Mouse (Mus musculus): ENCODE data around the gene Pigk.

Gene Pigk

DNA sequence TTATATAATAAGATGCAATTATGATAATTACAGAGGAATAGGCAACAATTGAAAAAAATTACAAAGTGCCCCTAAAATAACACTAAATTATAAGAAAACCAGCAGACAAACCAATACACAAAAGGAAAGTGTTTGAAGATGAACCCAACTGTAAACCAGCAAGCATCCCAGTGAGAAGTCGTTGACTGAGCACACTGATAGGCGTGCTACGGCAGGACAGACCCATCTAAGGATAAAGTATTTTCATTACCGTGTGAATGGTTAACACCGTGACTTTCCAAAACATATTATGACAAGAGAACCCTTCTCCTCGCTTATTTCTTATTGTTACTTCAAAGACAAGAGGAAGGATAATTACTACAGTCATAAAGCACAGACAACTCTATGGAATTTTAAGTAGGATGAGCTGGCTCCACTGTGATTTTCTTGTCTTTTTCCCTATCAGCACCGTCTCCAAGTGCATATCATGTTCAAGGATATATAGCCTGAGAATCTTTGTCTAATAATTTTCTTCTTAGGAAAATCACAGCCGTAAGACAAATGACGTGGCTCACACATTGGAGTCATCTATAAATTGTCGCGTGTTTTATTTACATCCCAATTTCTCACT lies 233.2 kb downstream of the Pigk start:
- DNase-seq: no peak

DNA sequence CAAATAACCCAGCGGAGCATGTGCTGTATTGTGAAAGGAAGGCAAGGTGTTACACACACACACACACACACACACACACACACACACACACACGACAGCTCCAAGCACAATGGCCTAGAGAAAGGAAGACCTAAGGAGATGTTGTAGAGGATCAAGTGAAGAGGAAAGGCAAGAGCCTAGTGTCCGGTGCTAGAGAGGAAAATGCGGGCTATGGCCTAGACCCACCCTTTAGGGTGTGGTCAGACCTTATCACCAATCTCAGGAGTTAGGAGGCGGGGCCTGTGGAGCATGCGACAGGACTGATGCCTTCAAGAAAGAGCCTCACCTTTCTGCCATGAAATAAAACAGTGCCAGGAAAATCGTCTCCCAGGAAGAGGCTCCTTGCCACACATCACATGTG lies 234.7 kb downstream of the Pigk start:
- no peak for DNase-seq

DNA sequence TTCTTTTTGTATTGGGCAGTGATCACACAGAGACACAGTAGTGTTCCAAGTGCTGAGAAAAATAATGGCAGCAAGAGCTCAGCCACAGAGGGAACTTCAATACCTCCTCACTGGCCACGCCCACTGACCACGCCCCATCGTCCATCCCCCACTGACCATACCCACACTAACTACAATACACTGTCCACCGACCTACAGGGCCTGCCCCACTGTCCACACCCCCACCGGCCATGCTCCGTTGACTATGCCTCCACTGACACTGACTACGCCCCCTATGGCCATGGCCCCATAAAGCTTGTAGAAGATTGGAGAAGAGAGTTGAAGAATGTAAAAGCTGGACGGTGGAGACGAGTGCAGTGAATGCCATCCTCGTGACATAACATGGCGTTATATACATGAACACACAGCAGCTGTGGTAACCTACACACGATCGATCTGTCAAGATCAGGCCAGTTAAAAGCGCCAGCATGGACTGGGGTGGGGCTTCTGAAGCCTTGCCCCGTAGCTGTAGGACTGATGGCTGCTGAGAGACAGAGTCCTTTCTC lies 235.4 kb downstream of the Pigk start:
- DNase-seq: no peak

DNA sequence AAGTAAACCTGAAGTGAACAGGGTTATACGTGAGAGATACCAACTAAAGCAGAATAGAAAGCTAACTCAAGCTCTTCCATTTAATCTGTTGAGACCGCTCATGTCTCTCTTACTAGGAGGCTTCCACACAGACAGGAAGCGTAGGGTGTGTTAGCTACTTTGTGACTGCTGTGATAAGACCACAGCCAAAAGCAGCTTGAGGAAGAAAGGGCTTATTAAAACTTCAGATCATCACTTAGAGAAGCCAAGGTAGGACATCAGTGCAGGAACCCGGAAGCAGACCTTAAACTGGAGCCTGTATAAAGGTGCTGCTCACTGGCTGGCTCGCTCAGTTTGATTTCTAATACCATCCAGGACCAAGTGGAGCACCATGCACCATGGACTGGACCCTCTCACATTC lies 236.4 kb downstream of the Pigk start:
- DNase-seq: no peak

DNA sequence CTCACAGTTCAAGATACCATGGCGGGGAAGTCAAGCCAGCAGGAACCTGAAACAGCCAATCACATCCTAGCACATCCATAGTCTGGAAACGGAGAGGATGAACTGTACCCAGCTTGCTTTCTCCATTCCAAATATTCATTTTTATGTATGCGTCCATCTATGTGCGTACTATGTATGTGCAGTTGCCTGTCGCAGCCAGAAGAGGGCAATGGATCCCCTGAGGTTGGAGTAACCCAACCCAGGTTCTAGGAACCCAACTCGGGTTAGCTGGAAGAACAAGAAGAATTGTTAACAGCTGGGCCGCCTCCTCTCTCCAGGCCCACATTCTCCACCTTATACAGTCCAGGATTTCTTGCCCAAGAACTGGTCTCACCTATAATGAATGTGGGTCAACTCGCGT lies 237.0 kb downstream of the Pigk start:
- DNase-seq: no peak

DNA sequence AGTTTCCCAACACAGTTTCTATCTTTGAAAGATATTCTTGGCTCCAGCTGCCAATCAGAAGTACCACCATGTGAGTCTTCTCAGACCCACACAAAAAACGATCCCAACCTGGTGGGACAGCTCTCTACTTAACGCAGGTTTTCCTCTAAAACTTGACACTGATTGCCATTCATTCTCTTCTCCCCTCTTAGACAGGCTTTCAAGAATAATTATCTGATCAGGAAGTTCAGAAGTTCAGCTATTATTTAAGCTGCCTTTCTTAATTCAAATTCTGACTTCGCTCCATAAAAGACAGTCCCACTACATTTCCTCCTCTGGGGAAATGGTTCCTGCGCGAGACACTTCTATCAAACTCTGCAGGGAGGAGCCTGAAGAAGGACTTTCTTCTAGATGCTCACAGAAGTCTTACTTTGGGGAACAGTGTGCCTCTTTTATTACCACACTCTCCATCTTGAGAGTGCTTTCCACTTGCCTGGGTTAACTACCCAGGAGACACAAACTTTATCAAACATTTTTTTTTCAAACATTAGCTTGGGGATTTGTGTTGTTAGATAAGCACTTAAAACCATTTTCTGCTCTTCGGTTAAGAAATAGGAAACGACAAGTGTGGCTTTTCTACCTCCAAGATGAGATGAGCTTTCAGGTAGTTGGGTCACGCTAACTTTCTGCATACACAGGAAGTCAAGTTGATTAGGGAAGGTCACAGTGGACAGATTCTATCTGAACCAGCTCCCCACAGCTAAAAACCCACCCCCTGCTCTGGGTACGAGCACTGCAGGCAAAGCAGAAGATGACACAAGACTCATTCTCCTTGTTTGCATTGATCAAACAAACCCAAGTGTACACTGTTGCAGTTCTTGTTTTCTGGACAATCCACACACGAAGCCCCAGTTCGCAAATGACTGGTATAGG lies 238.0 kb downstream of the Pigk start:
- DNase-seq: no peak

DNA sequence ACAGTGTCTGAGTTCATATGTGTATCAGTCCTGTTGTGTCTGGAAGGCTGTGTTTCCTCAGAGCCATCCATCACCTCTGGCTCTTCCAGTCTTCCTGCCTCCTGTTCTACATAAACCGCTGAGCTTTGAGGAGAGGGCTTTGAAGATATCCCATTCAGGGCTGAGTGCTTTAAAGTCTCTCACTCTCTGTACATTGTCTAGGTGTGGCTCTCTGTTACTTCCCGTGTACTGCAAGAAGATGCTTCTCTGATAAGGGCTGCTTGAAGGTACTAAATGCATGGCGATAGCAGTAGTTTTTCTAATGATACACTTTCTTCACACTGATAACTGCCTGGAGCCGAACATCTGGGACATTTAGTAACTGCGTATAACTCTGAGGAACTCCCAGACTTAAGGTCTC lies 242.1 kb downstream of the Pigk start:
- no peak for DNase-seq

DNA sequence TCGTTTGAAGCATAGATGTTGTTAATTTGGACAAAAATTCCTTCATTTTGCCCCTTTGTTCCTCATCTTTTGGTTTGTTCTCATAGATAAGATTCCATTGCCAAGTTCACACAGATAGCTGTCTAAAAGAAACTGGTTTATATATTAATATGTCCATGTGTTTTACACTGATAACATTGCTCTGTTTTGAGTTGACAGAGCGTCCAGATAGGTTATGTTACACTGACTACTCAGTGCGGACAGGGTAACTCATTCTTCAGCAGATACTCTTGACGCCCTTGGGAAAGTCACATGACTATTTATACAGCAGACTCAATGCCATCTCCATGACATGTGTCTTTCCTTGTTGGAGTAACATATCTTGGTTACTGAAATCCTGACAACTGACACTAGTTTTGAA lies 242.9 kb downstream of the Pigk start:
- no peak for DNase-seq

DNA sequence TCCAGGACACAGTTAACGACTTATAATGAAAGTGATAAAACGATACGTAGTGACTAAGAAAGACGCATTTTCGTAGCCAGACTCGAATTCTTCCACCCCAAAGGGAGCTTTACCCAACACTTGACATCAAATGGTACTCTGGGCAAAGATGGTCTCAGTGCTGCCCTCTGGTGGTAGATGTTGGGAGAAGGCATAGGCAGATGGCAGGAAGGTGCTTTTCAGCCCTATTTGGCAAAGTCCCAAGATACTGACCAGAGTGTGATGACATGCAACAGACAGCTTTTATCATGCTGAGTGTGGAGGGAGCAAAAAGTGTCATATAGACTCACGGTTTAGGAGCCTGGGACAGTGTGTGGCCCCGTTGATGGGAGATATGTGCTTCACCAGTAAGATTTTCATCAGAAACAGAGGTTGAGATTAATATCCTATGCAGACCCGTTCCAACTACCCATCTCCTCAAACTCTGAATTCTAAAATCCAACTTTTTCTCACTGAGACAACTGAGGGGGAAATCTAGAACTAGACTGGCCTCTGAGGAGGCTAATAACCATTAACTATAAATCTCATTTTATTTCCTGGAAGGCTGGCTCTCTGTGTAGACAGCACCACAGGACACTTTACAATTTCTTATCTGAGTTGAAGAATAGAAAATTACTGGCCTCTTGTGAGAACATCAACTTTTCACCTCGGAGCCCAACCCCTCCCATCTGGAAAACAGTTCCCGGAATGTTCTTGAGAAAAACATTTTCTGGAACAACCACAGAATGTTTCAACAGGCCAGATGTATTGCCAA lies 244.7 kb downstream of the Pigk start:
- peak; percentile 49 for DNase-seq

DNA sequence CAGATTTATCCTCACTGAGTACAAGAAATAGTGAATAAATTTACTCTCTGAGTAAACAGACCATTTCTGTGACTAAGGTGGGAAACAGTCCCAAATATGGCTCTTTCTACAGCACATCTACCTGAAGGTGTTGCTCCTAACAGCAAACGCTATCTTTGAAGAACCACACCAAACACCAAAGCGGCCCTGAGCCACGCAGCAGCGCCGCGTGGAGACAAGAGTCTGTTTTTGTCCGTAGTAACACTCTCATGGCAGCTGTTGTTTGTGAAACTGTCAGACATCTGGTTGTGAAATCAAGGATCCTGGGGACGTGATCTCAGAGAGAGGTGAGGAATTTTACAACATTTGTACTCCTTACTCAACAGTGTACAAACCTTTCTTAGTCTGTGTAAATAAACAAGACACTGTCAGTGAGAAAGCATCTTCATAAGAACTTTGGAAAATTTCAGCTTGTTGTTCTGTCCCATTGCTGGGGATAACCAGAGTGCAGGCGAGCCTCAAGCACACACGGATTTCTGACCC lies 248.0 kb downstream of the Pigk start:
- no peak for DNase-seq

DNA sequence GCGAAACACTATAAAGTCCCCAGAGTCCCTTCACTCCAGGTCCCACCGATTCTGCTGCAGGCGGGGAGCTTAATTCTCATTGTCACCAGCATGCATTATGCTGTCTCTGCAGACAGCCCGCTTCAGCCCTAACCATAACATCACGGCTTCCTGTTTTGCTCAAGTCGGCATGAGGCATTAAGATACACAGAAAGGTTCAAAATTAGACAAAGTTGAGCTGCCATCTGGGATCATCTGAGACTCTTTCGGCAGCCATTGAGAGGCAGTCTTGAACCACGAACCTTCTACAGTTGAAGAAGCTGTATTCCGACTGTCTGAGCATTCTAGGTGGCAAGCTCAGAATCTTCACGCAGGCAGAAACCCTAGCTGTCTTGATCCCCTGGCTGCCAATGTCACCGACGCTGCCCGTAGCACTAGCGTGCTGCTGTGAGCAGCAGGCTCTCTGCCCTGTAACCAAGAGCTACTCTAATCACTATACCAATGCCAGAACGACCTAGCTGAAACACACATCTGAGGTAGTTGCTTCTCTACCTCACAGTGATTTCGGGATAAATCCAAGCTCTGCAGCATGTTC lies 256.0 kb downstream of the Pigk start:
- DNase-seq: no peak

DNA sequence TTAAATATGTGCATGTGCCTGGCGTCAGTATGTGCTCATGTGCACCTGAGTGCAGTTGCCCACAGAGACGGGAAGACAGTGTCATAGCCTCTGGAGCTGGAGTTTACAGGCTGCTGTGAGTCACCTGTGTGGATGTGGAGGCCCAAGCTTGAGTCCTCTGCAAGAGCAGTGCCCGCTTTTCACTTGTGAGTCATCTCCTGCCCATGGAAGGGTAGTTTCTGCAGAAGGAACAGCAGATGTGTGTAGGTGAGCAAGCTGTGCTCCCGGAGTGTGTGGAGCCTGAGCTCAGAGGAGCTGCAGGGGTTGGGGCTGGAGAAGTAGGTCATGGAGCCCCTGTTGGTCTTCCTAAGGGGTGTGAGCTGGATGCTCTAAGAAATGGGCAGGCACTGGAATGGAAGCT lies 257.5 kb downstream of the Pigk start:
- no peak for DNase-seq

DNA sequence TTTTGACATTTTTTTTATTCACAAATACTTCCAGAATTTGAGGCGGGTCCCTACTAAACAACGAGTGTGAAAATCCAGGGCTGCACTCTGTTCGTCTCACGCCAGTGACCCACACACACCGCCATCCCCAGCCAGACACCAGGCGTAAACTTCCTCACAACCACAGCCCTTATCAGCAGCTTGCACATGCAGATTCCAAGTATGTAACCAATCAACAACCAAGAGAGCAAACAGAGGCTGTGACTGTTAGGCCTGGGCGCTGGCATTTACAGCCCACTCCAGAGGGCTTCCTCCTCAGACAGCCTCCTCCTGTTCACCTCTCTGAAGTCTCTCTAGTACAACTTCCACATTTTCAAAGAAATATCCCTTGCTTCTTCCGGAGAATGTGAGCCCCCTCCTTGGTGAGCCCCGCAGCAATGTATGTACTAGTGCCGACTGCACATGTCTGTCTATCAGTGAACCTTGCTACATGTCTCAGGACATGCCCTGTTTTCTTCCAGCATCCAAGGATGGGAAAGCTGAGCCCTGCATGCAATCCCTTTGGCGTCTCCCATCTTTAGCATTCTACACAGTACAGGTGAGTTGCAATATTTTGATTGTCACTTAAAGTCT lies 265.7 kb downstream of the Pigk start:
- no peak for DNase-seq

DNA sequence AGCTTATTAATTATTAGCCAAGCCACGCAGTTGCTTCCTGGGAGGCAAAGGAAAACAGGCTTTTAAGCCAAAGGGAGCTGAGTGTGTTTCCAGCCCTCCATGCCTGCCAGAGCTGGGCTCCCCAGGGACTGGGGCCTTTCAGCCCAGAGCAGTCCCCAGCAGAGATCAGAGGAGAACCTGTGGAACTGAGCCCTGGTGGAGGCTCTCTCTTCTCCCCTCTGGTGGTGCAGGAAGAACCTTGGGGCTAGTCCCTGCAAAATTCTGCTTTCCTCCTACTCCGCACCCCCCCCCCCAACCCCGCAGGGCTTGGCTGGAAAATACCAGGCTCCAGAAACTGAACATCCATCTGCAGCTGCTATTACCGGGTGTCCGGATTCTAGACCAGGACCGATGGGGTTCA lies 266.5 kb downstream of the Pigk start:
- DNase-seq: no peak

DNA sequence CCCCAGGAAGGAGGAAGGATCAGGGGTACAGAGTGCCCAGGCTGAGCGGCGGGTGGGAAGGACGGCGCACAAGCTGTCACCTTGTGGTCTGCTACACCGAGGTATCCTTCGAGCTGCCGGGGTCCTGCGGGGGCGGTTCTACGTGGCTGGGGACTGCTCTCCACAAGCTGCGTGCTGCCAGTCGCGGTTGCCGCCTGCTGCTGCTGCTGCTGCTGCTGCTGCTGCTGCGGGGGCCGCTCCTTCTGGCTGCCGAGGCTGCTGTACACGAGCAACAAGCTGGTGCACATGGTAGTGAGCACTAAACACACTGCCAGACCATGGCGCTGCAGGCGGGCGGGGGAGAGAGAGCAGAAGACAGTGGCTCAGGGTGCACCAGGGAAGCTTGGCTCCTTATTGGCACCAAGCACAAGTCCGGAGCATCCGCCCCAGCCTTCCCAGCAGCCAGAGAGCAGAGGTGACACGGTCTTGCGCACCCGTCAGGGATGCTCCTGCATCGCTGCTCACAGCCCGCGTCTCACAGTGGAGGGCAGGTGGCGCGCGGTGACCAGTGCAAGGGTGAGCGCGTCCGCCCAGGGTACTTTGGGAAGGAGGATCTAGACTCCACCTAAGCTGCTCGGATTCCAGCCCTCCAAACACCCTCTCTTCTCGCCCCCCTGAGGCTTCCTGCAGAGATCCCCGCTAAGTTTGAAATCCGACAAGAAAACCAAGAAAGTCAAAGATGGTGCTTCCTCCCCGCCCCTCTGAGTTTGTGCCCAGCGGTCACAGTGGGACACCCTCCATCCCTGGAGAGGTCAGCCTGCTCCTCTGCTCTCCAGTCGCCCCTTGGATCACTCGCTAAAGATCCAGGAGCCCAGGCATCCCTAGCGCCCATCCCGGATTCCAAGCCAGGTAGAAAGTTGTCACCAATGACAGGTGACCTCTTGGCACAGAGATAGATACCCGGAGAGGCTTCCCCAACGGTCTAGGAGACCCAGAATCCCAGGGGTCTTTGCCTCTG lies 267.4 kb downstream of the Pigk start:
- no peak for DNase-seq

DNA sequence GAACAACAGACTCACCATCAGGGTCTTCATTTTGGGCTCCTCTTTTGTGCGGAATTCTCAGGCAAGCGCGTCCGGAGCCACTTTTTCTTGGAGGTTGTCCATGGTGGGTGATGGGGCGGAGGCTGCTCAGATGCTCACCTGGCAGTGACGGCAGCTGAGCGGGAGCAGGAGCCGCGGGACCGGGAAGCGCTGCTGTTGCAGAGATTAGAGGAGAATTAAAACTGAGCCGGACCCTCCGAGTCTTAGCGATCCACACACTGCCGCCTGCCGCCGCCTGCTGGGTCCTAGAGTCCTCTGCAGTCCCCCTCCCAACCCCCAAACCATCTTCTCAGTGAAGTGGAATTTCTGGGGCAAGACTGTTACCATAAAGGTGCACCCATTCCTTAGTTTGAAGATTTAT lies 268.1 kb downstream of the Pigk start, which contains the start of gene St6galnac5:
St6galnac5 (minus strand) TSS at position 259 of the 400 bp plus-strand sequence.
- DNase-seq: no peak

DNA sequence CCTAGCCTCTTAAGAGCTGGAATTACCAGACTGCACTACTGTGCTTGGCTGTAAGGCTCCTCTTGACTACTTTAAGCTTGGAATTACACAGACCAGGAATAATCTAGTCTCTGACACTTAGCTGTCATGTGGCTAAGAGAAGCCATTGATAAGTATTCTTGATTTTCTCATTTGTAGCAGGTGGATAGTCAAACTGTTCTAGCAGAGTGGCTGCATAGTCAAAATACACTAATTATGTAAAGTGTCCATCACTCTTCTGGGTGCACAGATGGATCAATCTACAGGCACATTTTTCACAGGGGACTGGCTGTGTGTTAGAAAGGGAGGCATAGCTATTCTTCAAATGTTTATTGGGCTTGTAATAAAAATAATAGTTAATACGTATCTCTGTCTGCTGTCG lies 276.9 kb downstream of the Pigk start:
- no peak for DNase-seq

DNA sequence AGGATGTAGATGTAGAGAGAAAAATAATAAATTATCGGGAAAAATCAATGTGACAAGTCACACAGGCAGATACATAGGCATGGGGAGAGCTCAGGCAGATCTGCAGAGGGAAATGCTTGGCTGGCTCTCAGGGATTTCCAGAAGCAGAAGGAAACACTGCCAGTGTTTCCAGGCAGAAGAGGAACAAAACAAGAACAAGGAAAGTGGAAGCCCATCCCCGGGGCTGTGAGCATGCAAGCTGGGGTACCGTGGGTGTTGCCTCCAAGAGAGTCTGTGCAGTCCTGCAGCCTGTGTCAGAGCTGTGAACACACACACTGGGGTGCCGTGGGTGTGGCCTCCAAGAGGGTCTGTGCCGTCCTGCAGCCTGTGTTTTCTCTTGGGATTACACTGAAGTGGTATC lies 279.7 kb downstream of the Pigk start:
- DNase-seq: no peak

DNA sequence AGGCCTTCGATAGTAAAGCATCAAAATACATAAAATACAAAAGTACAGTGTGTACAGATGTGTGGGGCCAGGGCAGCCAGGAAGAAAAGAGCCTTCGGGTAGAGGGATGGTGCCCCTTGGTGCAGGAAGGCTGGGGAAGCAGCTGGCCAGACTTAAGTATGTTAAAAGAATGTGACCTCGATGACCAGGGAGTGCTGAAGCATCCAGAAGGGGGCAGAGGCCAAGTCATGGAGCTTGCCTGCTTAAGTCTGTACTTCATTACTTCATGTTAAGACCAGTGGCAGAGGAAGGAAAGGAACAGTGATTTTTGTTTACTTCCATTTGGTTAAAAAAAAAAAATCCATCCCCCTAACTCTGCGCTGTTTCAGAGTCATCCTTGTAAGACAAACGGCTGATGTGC lies 284.2 kb downstream of the Pigk start:
- DNase-seq: no peak

DNA sequence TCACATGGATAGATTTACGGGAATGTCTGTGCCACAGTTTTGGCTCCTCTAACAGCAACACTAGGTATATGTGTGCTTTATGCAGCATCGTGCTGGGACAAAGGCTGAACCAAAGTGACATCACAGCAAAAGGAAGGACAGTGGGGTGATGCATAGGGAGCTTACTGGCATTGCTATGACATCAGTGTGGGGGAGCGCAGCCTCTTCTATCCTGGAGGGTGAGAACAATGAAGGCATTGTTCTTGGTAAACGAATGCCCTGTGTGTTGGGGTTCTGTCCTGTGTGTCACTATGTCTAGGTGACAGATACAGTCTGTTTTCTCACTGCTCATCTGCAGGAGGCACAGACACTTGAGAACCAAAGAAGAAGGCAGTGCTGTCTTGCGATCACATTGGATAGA lies 285.0 kb downstream of the Pigk start:
- DNase-seq: no peak

DNA sequence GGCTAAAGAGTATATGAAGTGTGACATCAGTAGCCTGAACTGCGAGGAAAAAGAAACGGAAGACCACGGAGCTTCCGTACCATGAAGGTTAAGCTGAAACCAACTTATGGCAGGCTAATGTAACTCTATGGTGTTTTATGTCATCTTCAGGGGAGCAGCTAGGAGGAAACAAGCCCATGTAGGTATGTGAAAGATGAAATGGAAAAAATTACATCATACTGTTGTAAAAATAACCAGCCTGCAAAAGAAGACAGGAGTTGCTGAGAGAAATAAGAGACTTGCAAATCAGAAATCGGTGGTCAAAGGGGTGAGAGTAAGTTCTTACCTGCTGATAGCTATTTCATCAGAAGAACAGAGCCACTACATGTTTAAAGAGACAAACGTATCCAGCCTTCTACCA lies 293.0 kb downstream of the Pigk start:
- DNase-seq: no peak

All from cerebellum, adult 9-10 months (tissue).